Mouse (Mus musculus) midbrain, postnatal 0 days (tissue): ENCODE results near the gene Suclg1. TPM values are rescaled to one million over a fixed set of nuclear protein-coding genes. Genes with fewer than 3 reads are reported as not detected.

Experiments
- ATAC-seq: fragments of 200-750 bp; cut with Nextera tagmentation; 2 replicates; pipeline ENCODE4 v1.8.0; 2017; ENCODE audit warnings: moderate number of reproducible peaks, mild to moderate bottlenecking, moderate TSS enrichment, moderate library complexity; ENCODE audit not compliant: low FRiP score
- DNase-seq: peaks from one replicate; pipeline ENCODE4 v3.0.0-alpha.2; 2015; ENCODE audit warnings: low spot score
- H3K27ac ChIP-seq: fragments of 300-500 bp; sonication (generic); 2 replicates; pipeline ENCODE4 v1.5.1; 2014; ENCODE audit warnings: low read depth, mild to moderate bottlenecking, low read length, mixed read lengths
- H3K27me3 ChIP-seq: fragments of 300-500 bp; sonication (generic); 2 replicates; pipeline ENCODE4 v1.6.1; 2014; ENCODE audit warnings: low read length, control low read depth, mixed read lengths; ENCODE audit not compliant: insufficient read depth
- H3K36me3 ChIP-seq: fragments of 300-500 bp; sonication (generic); 2 replicates; pipeline ENCODE4 v1.6.1; 2014; ENCODE audit warnings: low read length, control low read depth, mixed read lengths; ENCODE audit not compliant: insufficient read depth
- H3K4me1 ChIP-seq: fragments of 300-500 bp; sonication (generic); 2 replicates; pipeline ENCODE4 v1.6.1; 2014; ENCODE audit warnings: mild to moderate bottlenecking, control low read depth, antibody characterized with exemption, low read length, mixed read lengths; ENCODE audit not compliant: insufficient read depth
- H3K4me2 ChIP-seq: fragments of 300-500 bp; sonication (generic); 2 replicates; pipeline ENCODE4 v1.6.1; 2014; ENCODE audit warnings: low read depth, mild to moderate bottlenecking, low read length, mixed read lengths; ENCODE audit not compliant: poor library complexity, severe bottlenecking
- H3K4me3 ChIP-seq: fragments of 300-500 bp; sonication (generic); 2 replicates; pipeline ENCODE4 v1.5.1; 2014; ENCODE audit warnings: low read depth, mild to moderate bottlenecking, low read length, moderate library complexity
- H3K9ac ChIP-seq: fragments of 300-500 bp; sonication (generic); replicated peaks from 2 replicates; pipeline ENCODE4 v1.6.1; 2014; ENCODE audit warnings: mild to moderate bottlenecking, low read length, moderate library complexity, mixed read lengths; ENCODE audit not compliant: poor library complexity, severe bottlenecking
- H3K9me3 ChIP-seq: fragments of 300-500 bp; sonication (generic); 2 replicates; pipeline ENCODE4 v1.6.1; 2016; ENCODE audit warnings: low read length, control low read depth
- CTCF ChIP-seq: IDR thresholded peaks from 2 replicates; pipeline ENCODE4 v1.5.1; 2016; ENCODE audit warnings: antibody characterized with exemption, mild to moderate bottlenecking
- WGBS: fragments of 180-500 bp; shearing (Covaris S2); extraction: QIAGEN DNeasy Blood & Tissue Kit; methylation state at CpG from one replicate; pipeline ENCODE4 v1.1.7; 2014; 5-methylcytosine and 5-hydroxymethylcytosine counted together
- polyA plus RNA-seq: library from polyadenylated mRNA; unstranded; fragments of >200 nt; fragmentation: Nextera tagmentation; extraction: Ambion mirVana; gene quantifications from 2 replicates; pipeline ENCODE4 v1.2.1, GENCODE M21; 2015
- total RNA-seq: library from RNA; depleted of rRNA; stranded (reverse); fragments of >200 nt; gene quantifications from 2 replicates; pipeline ENCODE4 v1.2.3, GENCODE M21; 2014

Gene Suclg1
- total and polyA plus RNA-seq, 2 experiments from 2014 or later, result 39.1 to 123 TPM

DNA sequence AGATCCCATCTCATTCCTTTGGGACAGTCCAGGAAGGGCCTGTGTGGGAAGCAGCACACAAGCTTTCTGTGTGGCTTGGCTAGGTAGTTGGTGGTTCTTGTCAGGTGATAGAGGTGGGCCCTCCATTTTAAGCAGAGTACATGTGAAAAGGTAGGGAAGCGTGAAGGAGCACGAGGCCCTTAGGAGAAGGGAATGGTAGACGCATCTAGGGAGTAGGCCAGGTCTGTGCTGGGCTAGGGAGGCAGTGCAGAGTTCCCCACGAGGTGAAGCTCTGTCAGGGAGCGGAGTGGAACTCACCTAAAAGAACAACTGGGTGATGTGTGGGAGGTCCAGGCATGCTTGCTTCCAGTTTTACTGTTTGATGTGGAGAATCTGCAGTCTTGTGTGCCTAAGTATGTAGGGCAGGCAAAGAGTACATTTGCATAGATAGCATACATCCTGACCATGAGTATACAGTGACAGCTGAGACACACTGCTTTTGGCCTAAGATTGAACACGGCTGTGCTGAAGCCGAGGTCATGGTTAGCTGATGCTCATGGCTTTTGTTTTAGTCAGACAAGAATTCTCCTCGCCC is 19.6 kb downstream of the Suclg1 start:
- Histone ChIP-seq H3K9ac (no peak overlapping the region), H3K27me3 (no peaks in the 10 kb centered on the region), H3K27ac (no peak overlapping the region), H3K36me3 (peaks cover 60% of the 10 kb centered on the region), H3K4me2 (no peak overlapping the region), H3K4me1 (no peaks in the 10 kb centered on the region), H3K4me3 (no peak overlapping the region), H3K9me3 (no peaks in the 10 kb centered on the region)
- TF ChIP-seq CTCF, result no peak
- DNase-seq, result no peak
- no peak for ATAC-seq
- WGBS, result 97% methylated on average over 8 of the region's 8 CpGs

DNA sequence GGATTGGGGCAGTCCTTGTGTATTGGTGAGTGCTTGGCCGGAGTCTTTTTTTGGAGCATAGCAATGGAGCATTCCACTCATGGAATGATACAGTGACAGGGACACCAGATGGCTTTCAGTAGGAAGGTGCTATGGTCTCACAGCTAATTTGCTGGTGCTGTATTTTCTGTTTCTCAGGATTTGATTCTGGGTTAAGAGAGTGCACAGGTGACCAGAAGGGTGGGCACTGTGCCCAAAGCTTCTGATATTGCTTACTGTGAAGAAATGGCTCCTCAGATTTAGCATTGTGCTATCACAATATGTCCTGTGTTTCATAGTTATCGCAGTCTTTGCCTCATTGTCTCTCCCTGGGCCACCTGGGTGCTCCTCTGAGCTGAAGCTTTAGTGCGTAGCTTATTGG is 21.2 kb downstream of the Suclg1 start:
- 95% methylated on average over 3 of the region's 3 CpGs for WGBS
- Histone ChIP-seq H3K9me3 (no peaks in the 10 kb centered on the region), H3K36me3 (peaks cover 57% of the 10 kb centered on the region), H3K27me3 (no peaks in the 10 kb centered on the region), H3K4me1 (no peaks in the 10 kb centered on the region), H3K4me2 (no peak overlapping the region), H3K4me3 (no peak overlapping the region), H3K9ac (no peak overlapping the region), H3K27ac (no peak overlapping the region)
- ATAC-seq (no peak), DNase-seq (no peak)
- no peak for TF ChIP-seq CTCF

DNA sequence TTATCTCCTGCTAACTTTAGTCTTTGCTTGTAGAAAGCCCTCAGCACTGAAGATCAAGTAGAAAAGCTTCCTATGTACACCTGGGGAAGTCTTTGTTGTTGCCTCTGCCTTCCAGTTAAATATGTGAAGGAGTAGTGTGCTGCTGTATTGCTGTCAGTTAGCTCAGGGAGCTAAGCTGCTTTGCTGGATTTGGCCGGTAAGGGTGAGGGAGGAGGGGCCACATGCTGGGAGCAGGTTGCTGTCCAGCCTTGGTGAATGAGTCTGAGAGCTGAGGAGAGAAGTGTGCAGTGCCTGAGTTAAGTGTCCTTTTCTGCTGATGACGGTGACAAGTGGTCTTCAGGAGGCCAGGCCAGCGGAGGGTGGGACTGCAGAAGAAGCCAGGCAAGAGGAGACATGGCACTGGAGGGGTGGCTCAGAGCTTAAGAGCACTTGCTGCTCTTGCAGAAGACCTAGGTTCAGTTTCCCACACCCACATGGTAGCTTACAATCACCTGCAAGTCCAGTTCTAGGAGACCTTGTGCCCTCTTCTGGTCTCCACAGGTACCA is 23.4 kb downstream of the Suclg1 start:
- H3K9ac ChIP-seq, result no peak overlapping the region
- H3K4me1 ChIP-seq, result no peaks in the 10 kb centered on the region
- no peak overlapping the region for H3K4me2 ChIP-seq
- WGBS, result 72% methylated on average over 3 of the region's 3 CpGs
- H3K27me3 ChIP-seq, result no peaks in the 10 kb centered on the region
- peaks cover 63% of the 10 kb centered on the region for H3K36me3 ChIP-seq
- no peak overlapping the region for H3K27ac ChIP-seq
- no peaks in the 10 kb centered on the region for H3K9me3 ChIP-seq
- no peak overlapping the region for H3K4me3 ChIP-seq
- DNase-seq (no peak), ATAC-seq (no peak)
- TF ChIP-seq CTCF, result no peak

DNA sequence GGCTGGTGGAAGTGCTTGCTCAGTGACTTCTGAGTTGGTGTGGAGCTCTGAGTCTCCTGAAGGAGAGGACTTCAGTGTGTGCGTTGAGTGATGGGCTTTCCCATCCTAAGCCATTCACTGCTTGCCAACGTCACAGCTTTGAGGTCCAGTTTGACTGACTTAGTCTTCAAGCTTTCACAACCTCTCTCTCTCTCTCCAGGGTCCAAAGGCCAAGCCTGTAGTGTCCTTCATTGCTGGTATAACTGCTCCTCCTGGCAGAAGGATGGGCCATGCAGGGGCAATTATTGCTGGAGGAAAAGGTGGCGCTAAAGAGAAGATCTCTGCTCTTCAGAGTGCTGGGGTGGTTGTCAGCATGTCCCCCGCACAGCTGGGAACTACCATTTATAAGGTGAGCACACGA is 26.8 kb downstream of the Suclg1 start:
- no peak for TF ChIP-seq CTCF
- no peak overlapping the region for H3K4me2 ChIP-seq
- no peaks in the 10 kb centered on the region for H3K27me3 ChIP-seq
- H3K36me3 ChIP-seq, result peaks cover 66% of the 10 kb centered on the region
- H3K27ac ChIP-seq, result no peak overlapping the region
- WGBS, result 95% methylated on average over 5 of the region's 5 CpGs
- ATAC-seq (no peak), DNase-seq (no peak)
- no peak overlapping the region for H3K9ac ChIP-seq
- no peak overlapping the region for H3K4me3 ChIP-seq
- H3K9me3 ChIP-seq, result no peaks in the 10 kb centered on the region
- H3K4me1 ChIP-seq, result no peaks in the 10 kb centered on the region

DNA sequence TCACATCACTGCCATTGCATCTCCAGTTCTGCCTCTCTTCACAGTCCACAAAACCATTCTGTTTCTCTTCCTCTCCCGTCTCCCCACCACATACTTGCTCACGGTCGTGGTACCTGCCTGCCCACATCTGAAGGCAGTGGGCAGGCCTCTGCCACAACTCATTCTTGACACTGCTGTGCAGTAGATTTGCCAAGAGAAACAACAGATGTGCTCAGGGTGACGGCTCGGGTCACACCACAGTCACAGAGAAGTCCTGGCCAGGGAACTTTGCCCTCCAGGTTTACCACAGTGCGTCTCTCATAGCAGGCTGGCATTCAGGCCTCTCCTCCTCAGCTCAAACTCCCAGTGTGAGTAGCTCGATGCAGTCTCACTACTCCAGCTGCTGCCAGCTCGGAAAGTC is 31.5 kb downstream of the Suclg1 start:
- H3K9me3 ChIP-seq, result no peaks in the 10 kb centered on the region
- no peak for TF ChIP-seq CTCF
- no peak overlapping the region for H3K27ac ChIP-seq
- H3K4me2 ChIP-seq, result no peak overlapping the region
- H3K27me3 ChIP-seq, result no peaks in the 10 kb centered on the region
- peaks cover 28% of the 10 kb centered on the region for H3K36me3 ChIP-seq
- H3K4me3 ChIP-seq, result no peak overlapping the region
- no peak for DNase-seq
- no peaks in the 10 kb centered on the region for H3K4me1 ChIP-seq
- ATAC-seq, result no peak
- no peak overlapping the region for H3K9ac ChIP-seq
- 87% methylated on average over 8 of the region's 8 CpGs for WGBS

DNA sequence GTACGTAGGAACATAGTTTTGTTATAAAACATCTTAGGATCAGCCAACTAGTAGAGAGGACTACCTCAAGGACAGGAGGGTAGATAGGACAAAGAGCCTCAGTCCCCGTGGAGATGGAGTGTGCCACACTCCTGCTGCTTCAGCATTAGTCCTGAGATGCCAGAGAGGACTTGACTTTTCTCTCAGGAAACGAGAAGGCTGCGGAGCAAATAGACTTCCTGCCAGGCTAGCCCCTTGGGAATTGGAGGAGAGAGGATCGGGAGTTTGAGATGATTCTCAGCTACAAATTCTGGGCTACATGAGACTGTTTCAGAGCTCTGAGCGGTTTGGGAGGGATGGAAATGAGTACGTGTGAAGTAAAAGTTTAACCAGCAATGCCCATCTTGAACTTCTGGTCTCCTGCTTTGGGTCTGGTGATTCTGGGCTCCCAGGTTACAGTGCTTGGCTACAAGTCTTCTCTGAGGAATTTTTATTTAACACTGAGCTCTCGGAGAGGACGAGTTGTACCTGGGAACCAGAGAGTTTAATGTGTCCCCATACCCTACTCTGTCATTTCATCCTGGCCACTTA is 32.4 kb downstream of the Suclg1 start:
- no peak for TF ChIP-seq CTCF
- Histone ChIP-seq H3K36me3 (peaks cover 19% of the 10 kb centered on the region), H3K4me1 (no peaks in the 10 kb centered on the region), H3K9ac (no peak overlapping the region), H3K4me3 (no peak overlapping the region), H3K4me2 (no peak overlapping the region), H3K27ac (no peak overlapping the region), H3K9me3 (no peaks in the 10 kb centered on the region), H3K27me3 (no peaks in the 10 kb centered on the region)
- WGBS, result 82% methylated on average over 9 of the region's 9 CpGs
- DNase-seq (no peak), ATAC-seq (no peak)
